Mouse (Mus musculus) activated CD4-positive, CD25-positive, alpha-beta regulatory T cell, adult 4 months (primary cell): ENCODE measurements around the gene Rag1. TPM values are rescaled to one million over a fixed set of nuclear protein-coding genes. Genes with fewer than 3 reads are reported as not detected.

ENCODE experiments used
- polyA plus RNA-seq, 2 experiments: library from polyadenylated mRNA; unstranded; fragments of 100-300 nt; shearing (Covaris generic); gene quantifications; one replicate each; pipeline ENCODE4 v1.2.1; 2017

Rag1 gene
- polyA plus RNA-seq, 2 experiments from 2014 or later: not detected

Other genes with a start within 250 kb of the Rag1 start
- gene Rag2, start 24.8 kb downstream of the Rag1 start, polyA plus RNA-seq: not detected
- gene B230118H07Rik, start within 50 bp of the Rag1 start, polyA plus RNA-seq: 1 to 10 TPM; 2.4 to 2.5 TPM
- 10 to 100 TPM; 14.1 to 14.8 TPM for gene Traf6, start 28.9 kb upstream of the Rag1 start, polyA plus RNA-seq
- gene Prr5l, start 233.5 kb upstream of the Rag1 start, polyA plus RNA-seq: 1 to 10 TPM in 1 of 2 experiments, under 1 TPM in 1; 0.78 to 1.2 TPM
- gene Commd9, start 236.7 kb upstream of the Rag1 start, polyA plus RNA-seq: 10 to 100 TPM; 20.6 to 20.8 TPM